Mouse (Mus musculus): ENCODE measurements around the gene Strap.
"Not testable (repeated sequence)": the region's sequence is repeated elsewhere in the genome, so short reads cannot be mapped to it uniquely, and the experiment has no call there.

Strap gene

GRCm38 (mm10) chr6:137734846-137735609 is at the start of gene Strap:
Gene Strap (plus strand): TSS chr6:137735078.
- peak; percentile 98 for DNase-seq

GRCm38 (mm10) chr6:137687667-137688066 is 47.2 kb upstream of the Strap start:
- DNase-seq: no peak

- no peak for DNase-seq
These were observed 46.8 kb upstream of the Strap start for GRCm38 (mm10) chr6:137688079-137688478.

GRCm38 (mm10) chr6:137688506-137689105 is 46.3 kb upstream of the Strap start:
- DNase-seq: no peak

GRCm38 (mm10) chr6:137690550-137691119 is 44.2 kb upstream of the Strap start:
- no peak for DNase-seq

GRCm38 (mm10) chr6:137694310-137694709 is 40.6 kb upstream of the Strap start:
- DNase-seq: no peak

GRCm38 (mm10) chr6:137695046-137695445 is 39.8 kb upstream of the Strap start:
- DNase-seq: no peak

- DNase-seq: no peak
These were observed 38.3 kb upstream of the Strap start for GRCm38 (mm10) chr6:137696445-137697204.

GRCm38 (mm10) chr6:137699434-137699833 is 35.4 kb upstream of the Strap start:
- DNase-seq: no peak

GRCm38 (mm10) chr6:137702186-137702585 is 32.7 kb upstream of the Strap start:
- DNase-seq: no peak

- no peak for DNase-seq
These were observed 32.0 kb upstream of the Strap start for GRCm38 (mm10) chr6:137702918-137703317.

GRCm38 (mm10) chr6:137703431-137703830 is 31.4 kb upstream of the Strap start:
- DNase-seq: no peak

GRCm38 (mm10) chr6:137704300-137704939 is 30.5 kb upstream of the Strap start:
- DNase-seq: peak; percentile 30

- DNase-seq: no peak
These were observed 28.7 kb upstream of the Strap start for GRCm38 (mm10) chr6:137706209-137706608.

- not testable (repeated sequence) for DNase-seq
These were observed 26.0 kb upstream of the Strap start for GRCm38 (mm10) chr6:137708726-137709405.

GRCm38 (mm10) chr6:137710179-137711037 is 24.5 kb upstream of the Strap start:
- no peak for DNase-seq

GRCm38 (mm10) chr6:137712654-137713309 is 22.1 kb upstream of the Strap start:
- no peak for DNase-seq

- DNase-seq: no peak
These were observed 21.6 kb upstream of the Strap start for GRCm38 (mm10) chr6:137713310-137713664.

GRCm38 (mm10) chr6:137716802-137717201 is 18.1 kb upstream of the Strap start:
- DNase-seq: no peak

- DNase-seq: no peak
These were observed 12.5 kb upstream of the Strap start for GRCm38 (mm10) chr6:137722220-137722931.
